Mouse (Mus musculus): ENCODE results near the gene Dctn2. TPM values are rescaled to one million over a fixed set of nuclear protein-coding genes. Genes with fewer than 3 reads are reported as not detected.

The Dctn2 gene
- polyA plus RNA-seq, 1 experiment, result 250 TPM

GRCm38 (mm10) chr10:127292987-127293538 lies 26.9 kb downstream of the Dctn2 start:
- Histone ChIP-seq H3K4me2 (ENCODE audit: low read depth) (peak overlapping the region; percentile 94), H3K79me2 (ENCODE audit: control insufficient read depth, insufficient read depth) (peaks cover 47% of the 10 kb centered on the region), H3K36me3 (ENCODE audit: control insufficient read depth, insufficient read depth) (peaks cover 65% of the 10 kb centered on the region), H3ac (ENCODE audit: control insufficient read depth, insufficient read length) (no peak overlapping the region), H3K4me3 (peak overlapping the region; percentile 100), H3K27me3 (ENCODE audit: control insufficient read depth, insufficient read depth, insufficient read length) (no peaks in the 10 kb centered on the region)
- TF ChIP-seq E2F4 (IDR thresholded peaks at IDR 0.05; ENCODE audit: insufficient read depth) (no peak), POLR2A (IDR thresholded peaks at IDR 0.05; ENCODE audit: insufficient read length, low read depth) (peak; percentile 51), TCF3 (IDR thresholded peaks at IDR 0.05; ENCODE audit: insufficient read length, low read depth) (no peak), POLR2AphosphoS2 (IDR thresholded peaks at IDR 0.05; ENCODE audit: insufficient read length, low read depth) (peak; percentile 85)

- Histone ChIP-seq H3K36me3 (ENCODE audit: control insufficient read depth, insufficient read depth) (peaks cover 66% of the 10 kb centered on the region), H3K27me3 (ENCODE audit: control insufficient read depth, insufficient read depth, insufficient read length) (no peaks in the 10 kb centered on the region), H3K4me2 (ENCODE audit: low read depth) (peak overlapping the region; percentile 94), H3K4me3 (peak overlapping the region; percentile 100), H3ac (ENCODE audit: control insufficient read depth, insufficient read length) (no peak overlapping the region), H3K79me2 (ENCODE audit: control insufficient read depth, insufficient read depth) (peaks cover 44% of the 10 kb centered on the region)
- TF ChIP-seq POLR2AphosphoS2 (IDR thresholded peaks at IDR 0.05; ENCODE audit: insufficient read length, low read depth), result peak; percentile 90
- peak; percentile 23 for TF ChIP-seq POLR2A (IDR thresholded peaks at IDR 0.05; ENCODE audit: insufficient read length, low read depth)
- no peak for TF ChIP-seq USF1 (IDR thresholded peaks at IDR 0.05; ENCODE audit: low read depth)
- TF ChIP-seq MAX (IDR thresholded peaks at IDR 0.05; ENCODE audit: low read depth), result no peak
- TF ChIP-seq MYOD1 (IDR thresholded peaks at IDR 0.05; ENCODE audit: control insufficient read depth in 1 of 3, insufficient read length in 2 of 3, low read depth in 2 of 3), result no peak
Measured at GRCm38 (mm10) chr10:127293590-127294113, 27.5 kb downstream of the Dctn2 start.

- no peak overlapping the region for H3K4me2 ChIP-seq (ENCODE audit: low read depth)
- TF ChIP-seq SRF (IDR thresholded peaks at IDR 0.05; ENCODE audit: control insufficient read depth, insufficient read length, low read depth), result no peak
- TF ChIP-seq MYOG (IDR thresholded peaks at IDR 0.05; ENCODE audit: control insufficient read depth in 1 of 3, insufficient read depth in 1 of 3, insufficient read length in 2 of 3, low read depth in 2 of 3), result no peak
- TF ChIP-seq MYOD1 (IDR thresholded peaks at IDR 0.05; ENCODE audit: control insufficient read depth in 1 of 3, insufficient read length in 2 of 3, low read depth in 2 of 3), result no peak
- TF ChIP-seq E2F4 (IDR thresholded peaks at IDR 0.05; ENCODE audit: insufficient read depth), result no peak
- TF ChIP-seq POLR2AphosphoS2 (IDR thresholded peaks at IDR 0.05; ENCODE audit: insufficient read length, low read depth), result peak; percentile 90
- no peak for TF ChIP-seq MAX (IDR thresholded peaks at IDR 0.05; ENCODE audit: low read depth)
- no peak for TF ChIP-seq TCF12 (IDR thresholded peaks at IDR 0.05; ENCODE audit: insufficient read depth, poor library complexity, severe bottlenecking)
- TF ChIP-seq REST (IDR thresholded peaks at IDR 0.05; ENCODE audit: insufficient read depth, insufficient read length), result no peak
- TF ChIP-seq POLR2A (IDR thresholded peaks at IDR 0.05; ENCODE audit: insufficient read length, low read depth), result peak; percentile 59
- TF ChIP-seq USF1 (IDR thresholded peaks at IDR 0.05; ENCODE audit: low read depth), result no peak
- TF ChIP-seq TCF3 (IDR thresholded peaks at IDR 0.05; ENCODE audit: insufficient read length, low read depth), result no peak
- TF ChIP-seq CEBPB (IDR thresholded peaks at IDR 0.05; ENCODE audit: insufficient read depth, poor library complexity, severe bottlenecking), result no peak
- peaks cover 72% of the 10 kb centered on the region for H3K36me3 ChIP-seq (ENCODE audit: control insufficient read depth, insufficient read depth)
- H3K27me3 ChIP-seq (ENCODE audit: control insufficient read depth, insufficient read depth, insufficient read length), result no peaks in the 10 kb centered on the region
- H3K79me2 ChIP-seq (ENCODE audit: control insufficient read depth, insufficient read depth), result peaks cover 44% of the 10 kb centered on the region
- no peak overlapping the region for H3K4me3 ChIP-seq
- no peak overlapping the region for H3ac ChIP-seq (ENCODE audit: control insufficient read depth, insufficient read length)
Measured at GRCm38 (mm10) chr10:127294895-127295510, 28.8 kb downstream of the Dctn2 start.

GRCm38 (mm10) chr10:127295986-127296794 lies 30.0 kb downstream of the Dctn2 start:
- Histone ChIP-seq H3K27me3 (ENCODE audit: control insufficient read depth, insufficient read depth, insufficient read length) (no peaks in the 10 kb centered on the region), H3K79me2 (ENCODE audit: control insufficient read depth, insufficient read depth) (peaks cover 42% of the 10 kb centered on the region), H3ac (ENCODE audit: control insufficient read depth, insufficient read length) (no peak overlapping the region), H3K36me3 (ENCODE audit: control insufficient read depth, insufficient read depth) (peaks cover 81% of the 10 kb centered on the region), H3K4me3 (no peak overlapping the region), H3K4me2 (ENCODE audit: low read depth) (no peak overlapping the region)
- no peak for TF ChIP-seq MYOD1 (IDR thresholded peaks at IDR 0.05; ENCODE audit: control insufficient read depth in 1 of 3, insufficient read length in 2 of 3, low read depth in 2 of 3)
- no peak for TF ChIP-seq MYOG (IDR thresholded peaks at IDR 0.05; ENCODE audit: control insufficient read depth in 1 of 3, insufficient read depth in 1 of 3, insufficient read length in 2 of 3, low read depth in 2 of 3)
- peak; percentile 82 for TF ChIP-seq POLR2A (IDR thresholded peaks at IDR 0.05; ENCODE audit: insufficient read length, low read depth)
- no peak for TF ChIP-seq MAX (IDR thresholded peaks at IDR 0.05; ENCODE audit: low read depth)
- TF ChIP-seq SRF (IDR thresholded peaks at IDR 0.05; ENCODE audit: control insufficient read depth, insufficient read length, low read depth), result no peak
- TF ChIP-seq POLR2AphosphoS2 (IDR thresholded peaks at IDR 0.05; ENCODE audit: insufficient read length, low read depth), result peak; percentile 94
- TF ChIP-seq CEBPB (IDR thresholded peaks at IDR 0.05; ENCODE audit: insufficient read depth, poor library complexity, severe bottlenecking), result no peak
